Mouse (Mus musculus) CD4-positive, CD25-positive, alpha-beta regulatory T cell, adult 9 weeks (primary cell): ENCODE measurements around the gene Olfr1351. TPM values are rescaled to one million over a fixed set of nuclear protein-coding genes. Genes with fewer than 3 reads are reported as not detected.

ENCODE experiments used
- polyA plus RNA-seq: library from polyadenylated mRNA; unstranded; fragments of 100-300 nt; shearing (Covaris generic); gene quantifications from one replicate; pipeline ENCODE4 v1.2.1, GENCODE M21; 2017

The Olfr1351 gene
- polyA plus RNA-seq, result not detected

GRCm38 (mm10) chr10:79012172-79012571 is at the start of gene Olfr1351:
Olfr1351 (plus strand) TSS chr10:79012472.

GRCm38 (mm10) chr10:78963009-78963408 is 49.3 kb upstream of the Olfr1351 start, which contains the start of gene Olfr1353:
Olfr1353 (plus strand) TSS chr10:78963309.

GRCm38 (mm10) chr10:78980750-78981149 is 31.5 kb upstream of the Olfr1351 start, which contains the start of gene Olfr1352:
Olfr1352 (plus strand) TSS chr10:78981050.

GRCm38 (mm10) chr10:79028441-79028840 is 16.2 kb downstream of the Olfr1351 start, which contains the start of gene Olfr57:
Olfr57 (plus strand) TSS chr10:79028741.

Other genes with a start within 250 kb of the Olfr1351 start
- not detected for gene Slc1a6, start 232.0 kb upstream of the Olfr1351 start, polyA plus RNA-seq
- gene Olfr1356, start 160.3 kb upstream of the Olfr1351 start, polyA plus RNA-seq, result not detected
- not detected for gene Olfr1355, start 136.9 kb upstream of the Olfr1351 start, polyA plus RNA-seq
- not detected for gene Olfr1354, start 99.3 kb upstream of the Olfr1351 start, polyA plus RNA-seq
- gene Olfr8, start 61.8 kb upstream of the Olfr1351 start, polyA plus RNA-seq, result not detected
- not detected for gene Olfr1353, start 49.2 kb upstream of the Olfr1351 start, polyA plus RNA-seq
- not detected for gene Olfr1352, start 31.4 kb upstream of the Olfr1351 start, polyA plus RNA-seq
- gene Olfr57, start 16.3 kb downstream of the Olfr1351 start, polyA plus RNA-seq, result not detected
- gene 2610008E11Rik, start 85.1 kb downstream of the Olfr1351 start, polyA plus RNA-seq, result 33.3 TPM
- not detected for gene Vmn2r80, start 136.3 kb downstream of the Olfr1351 start, polyA plus RNA-seq
- gene Vmn2r81, start 235.2 kb downstream of the Olfr1351 start, polyA plus RNA-seq, result not detected